Mouse (Mus musculus) cortical plate, adult 2 months (tissue): ENCODE results near the gene A230072I06Rik. TPM values are rescaled to one million over a fixed set of nuclear protein-coding genes. Genes with fewer than 3 reads are reported as not detected.

Source experiments
- H3K27ac ChIP-seq: fragments of 200-500 bp; 2 replicates; pipeline ENCODE4 v1.5.1; 2012; ENCODE audit warnings: low read length, control low read depth, inconsistent platforms; ENCODE audit not compliant: insufficient read depth
- H3K4me1 ChIP-seq: fragments of 200-500 bp; 2 replicates; pipeline ENCODE4 v1.6.1; 2011; ENCODE audit warnings: low read length; ENCODE audit not compliant: control insufficient read depth, insufficient read depth
- H3K4me3 ChIP-seq: fragments of 200-500 bp; 2 replicates; pipeline ENCODE4 v1.5.1; 2011; ENCODE audit warnings: mild to moderate bottlenecking, low read length, control low read depth; ENCODE audit not compliant: insufficient read depth
- CTCF ChIP-seq: fragments of 200-500 bp; IDR thresholded peaks from 2 replicates; pipeline ENCODE4 v1.5.1; 2011; ENCODE audit warnings: mild to moderate bottlenecking, control low read depth, low read length; ENCODE audit not compliant: insufficient read depth; ENCODE audit errors: extremely low read depth
- POLR2A ChIP-seq: fragments of 200-500 bp; IDR thresholded peaks from 2 replicates; pipeline ENCODE4 v1.6.1; 2011; ENCODE audit warnings: mild to moderate bottlenecking, low read length, control low read depth; ENCODE audit not compliant: insufficient read depth; ENCODE audit errors: extremely low read depth
- polyA plus RNA-seq: library from polyadenylated mRNA; depleted of rRNA; stranded (reverse); fragments of >200 nt; gene quantifications from 2 replicates; pipeline ENCODE4 v1.2.3, GENCODE M21; 2012; rRNA removed

The A230072I06Rik gene
- not detected in 2 replicates for polyA plus RNA-seq

DNA sequence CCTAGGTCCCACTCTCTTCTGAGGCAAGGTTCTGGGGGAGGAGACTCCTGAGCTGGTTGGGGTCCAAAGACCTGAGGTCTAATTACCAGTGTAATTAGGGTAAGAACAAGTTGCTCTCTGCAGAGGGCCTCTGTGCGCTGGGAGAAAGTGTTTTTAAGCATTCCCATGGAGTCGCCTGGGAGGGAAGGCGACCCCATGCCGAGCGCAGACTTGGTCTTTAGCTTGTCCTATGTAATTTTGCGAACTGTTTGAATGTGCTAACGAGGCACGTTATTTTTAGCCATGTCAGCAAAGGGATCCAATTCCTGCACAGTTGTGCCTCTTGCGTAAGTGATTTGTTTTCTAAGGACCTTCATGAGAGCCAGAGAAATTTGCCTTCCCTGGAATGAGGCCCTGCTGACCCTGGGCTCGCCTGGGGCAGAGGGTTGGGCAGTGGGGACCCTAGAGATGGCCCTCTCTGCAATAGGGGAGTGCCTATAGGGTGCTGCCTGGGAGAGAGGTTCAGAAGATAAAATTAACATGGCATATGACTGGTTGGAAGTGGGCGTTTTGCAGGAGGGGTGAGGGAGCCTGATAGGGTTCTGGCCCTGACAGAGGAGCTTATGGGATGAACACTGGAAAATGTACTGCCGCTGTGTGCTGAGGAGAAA is at the start of gene A230072I06Rik:
Gene A230072I06Rik, plus strand, starts transcription at position 157 of the 650 bp plus-strand sequence.
- Histone ChIP-seq H3K4me3 (no peak within 1 kb of the TSS), H3K27ac (no peak within 1 kb of the TSS), H3K4me1 (peaks cover 5% of the 10 kb centered on the region)
- no peak for TF ChIP-seq CTCF
- TF ChIP-seq POLR2A, result no peak

GRCm38 (mm10) chr8:12234039-12234438 is 44.6 kb upstream of the A230072I06Rik start:
- Histone ChIP-seq H3K4me3 (no peak overlapping the region), H3K27ac (no peak overlapping the region), H3K4me1 (no peaks in the 10 kb centered on the region)
- no peak for TF ChIP-seq CTCF
- no peak for TF ChIP-seq POLR2A

DNA sequence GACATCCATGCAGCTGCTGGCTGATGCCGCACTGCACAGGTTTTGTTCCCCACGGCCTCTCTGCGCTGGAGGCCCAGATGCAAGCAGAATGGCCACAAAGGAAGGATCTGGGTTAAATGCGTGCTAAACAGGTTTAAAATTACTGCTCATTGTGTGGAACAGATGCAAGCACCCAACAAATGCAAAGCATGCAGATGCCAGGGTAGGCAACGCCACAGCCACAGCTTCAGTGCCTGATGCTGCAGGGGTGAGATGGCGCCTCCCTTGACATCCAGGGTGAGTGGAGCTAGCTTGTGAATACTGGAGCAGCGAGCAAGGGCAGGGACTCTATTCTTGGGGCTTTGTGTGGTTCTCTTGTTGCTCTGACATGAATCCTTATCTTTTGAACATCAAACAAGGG is 39.8 kb upstream of the A230072I06Rik start:
- no peak overlapping the region for H3K27ac ChIP-seq
- TF ChIP-seq CTCF (no peak), POLR2A (no peak)
- H3K4me3 ChIP-seq, result no peak overlapping the region
- no peaks in the 10 kb centered on the region for H3K4me1 ChIP-seq

GRCm38 (mm10) chr8:12240143-12240542 is 38.5 kb upstream of the A230072I06Rik start:
- Histone ChIP-seq H3K4me3 (no peak overlapping the region), H3K4me1 (no peaks in the 10 kb centered on the region), H3K27ac (no peak overlapping the region)
- no peak for TF ChIP-seq POLR2A
- TF ChIP-seq CTCF, result no peak

- TF ChIP-seq POLR2A, result no peak
- no peak for TF ChIP-seq CTCF
- Histone ChIP-seq H3K27ac (no peak overlapping the region), H3K4me3 (no peak overlapping the region), H3K4me1 (no peaks in the 10 kb centered on the region)
Observed at GRCm38 (mm10) chr8:12243746-12244145, 34.9 kb upstream of the A230072I06Rik start.

DNA sequence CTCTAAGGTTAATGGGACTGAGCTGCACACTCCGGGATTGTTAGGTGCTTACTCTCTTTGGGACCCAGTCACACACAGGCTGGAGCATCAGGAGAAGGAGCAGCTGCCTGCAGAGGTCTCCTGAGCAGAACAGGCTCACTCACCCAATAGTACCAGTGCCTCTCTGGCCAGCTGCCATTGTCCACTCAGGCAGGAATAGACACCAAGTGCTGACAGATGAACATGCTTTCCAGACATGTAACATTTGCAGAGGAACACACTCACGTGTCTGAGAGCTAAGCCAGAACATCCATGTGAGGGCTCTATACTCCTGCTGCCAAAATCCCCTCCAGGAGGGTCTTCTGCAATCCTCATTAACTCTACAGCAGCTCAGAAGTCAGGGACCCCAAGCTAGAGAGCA is 18.7 kb upstream of the A230072I06Rik start:
- TF ChIP-seq POLR2A, result no peak
- Histone ChIP-seq H3K4me3 (no peak overlapping the region), H3K4me1 (no peaks in the 10 kb centered on the region), H3K27ac (no peak overlapping the region)

- Histone ChIP-seq H3K27ac (no peak overlapping the region), H3K4me1 (no peaks in the 10 kb centered on the region)
- TF ChIP-seq POLR2A, result no peak
- TF ChIP-seq CTCF, result no peak
Observed at GRCm38 (mm10) chr8:12260476-12261029, 18.1 kb upstream of the A230072I06Rik start.

DNA sequence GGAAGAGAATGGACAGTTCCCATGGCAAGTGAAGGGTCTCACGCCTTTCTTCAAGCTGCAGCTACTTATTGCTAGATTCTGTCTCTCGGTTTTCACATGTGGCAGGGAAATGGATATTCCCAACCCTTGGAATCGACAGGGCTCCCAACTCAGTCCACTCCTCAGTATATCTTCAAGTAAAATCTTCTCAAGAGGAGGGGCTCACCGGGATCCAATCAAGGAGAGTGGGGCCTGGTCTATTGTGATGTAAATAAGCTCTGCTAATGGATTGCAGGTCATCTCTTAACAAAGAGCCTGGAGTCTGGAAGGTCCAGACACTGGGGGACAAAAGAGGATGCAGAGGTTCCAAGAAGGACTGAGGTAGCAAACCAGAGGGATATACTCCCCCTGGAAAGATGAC is 17.1 kb upstream of the A230072I06Rik start:
- Histone ChIP-seq H3K4me3 (no peak overlapping the region), H3K27ac (no peak overlapping the region), H3K4me1 (no peaks in the 10 kb centered on the region)
- TF ChIP-seq CTCF, result no peak
- TF ChIP-seq POLR2A, result no peak

More at GRCm38 (mm10) chr8:12260476-12261029, 18.1 kb upstream of the A230072I06Rik start:
- no peak overlapping the region for H3K4me3 ChIP-seq

DNA sequence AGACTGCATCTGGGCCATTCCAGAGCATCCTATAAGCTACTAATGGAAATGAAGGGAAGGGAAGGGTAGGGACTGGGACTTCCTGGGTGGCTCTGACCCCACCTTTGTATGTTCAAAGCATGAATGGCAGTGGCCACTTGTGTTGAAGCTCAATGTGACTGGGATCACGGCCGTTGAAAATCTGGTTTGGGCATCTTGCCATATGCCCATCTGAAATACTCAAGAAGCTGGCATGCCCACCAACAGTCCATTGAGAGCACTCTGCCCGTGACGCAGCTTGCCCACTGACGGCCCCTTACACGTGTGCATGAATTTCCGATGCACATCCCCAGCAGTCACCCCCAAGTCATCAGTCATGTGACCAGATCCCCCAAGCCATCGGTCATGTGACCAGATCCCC is 13.6 kb upstream of the A230072I06Rik start:
- Histone ChIP-seq H3K4me3 (no peak overlapping the region), H3K27ac (no peak overlapping the region), H3K4me1 (no peaks in the 10 kb centered on the region)
- no peak for TF ChIP-seq POLR2A
- TF ChIP-seq CTCF, result no peak

GRCm38 (mm10) chr8:12267863-12268262 is 10.8 kb upstream of the A230072I06Rik start:
- no peak overlapping the region for H3K27ac ChIP-seq
- no peaks in the 10 kb centered on the region for H3K4me1 ChIP-seq
- no peak for TF ChIP-seq POLR2A
- no peak for TF ChIP-seq CTCF
- H3K4me3 ChIP-seq, result no peak overlapping the region
